Mouse (Mus musculus) brain, embryonic 14.5 days (tissue): ENCODE results near the gene Crmp1.

Source experiments
- CTCF ChIP-seq: fragments of 200-500 bp; IDR thresholded peaks from 2 replicates; pipeline ENCODE4 v1.5.1; 2012; ENCODE audit warnings: inconsistent platforms, mild to moderate bottlenecking, moderate library complexity, borderline replicate concordance; ENCODE audit not compliant: insufficient read depth, insufficient read length; ENCODE audit errors: extremely low read depth
- POLR2A ChIP-seq: fragments of 200-500 bp; IDR thresholded peaks from 2 replicates; pipeline ENCODE4 v1.6.1; 2012; ENCODE audit warnings: mild to moderate bottlenecking, inconsistent platforms, borderline replicate concordance; ENCODE audit not compliant: poor library complexity, insufficient read depth, insufficient read length, severe bottlenecking; ENCODE audit errors: extremely low read depth

DNA sequence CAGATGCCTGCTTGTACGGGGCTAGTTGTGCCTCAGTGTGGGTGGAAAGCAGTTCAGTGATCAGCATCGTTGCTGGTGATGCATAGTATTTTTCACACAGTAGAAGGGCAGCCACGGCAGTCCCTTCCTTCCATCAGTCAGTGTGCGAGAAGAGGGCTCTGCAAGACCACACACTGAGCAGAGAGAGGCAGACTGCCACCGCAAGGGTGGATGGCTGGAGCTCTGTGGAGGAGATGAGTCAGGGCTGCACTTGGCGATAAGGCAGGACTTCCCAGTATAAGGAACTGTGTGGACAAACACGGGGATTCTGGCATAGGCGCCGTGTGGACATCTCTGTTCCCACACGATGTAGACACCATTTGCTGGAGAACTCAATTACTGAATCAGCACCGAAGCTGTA lies 39.3 kb downstream of the Crmp1 start:
- no peak for TF ChIP-seq CTCF
- no peak for TF ChIP-seq POLR2A
